Mouse (Mus musculus): ENCODE measurements at regions not wholly inside any gene's neighbourhood (a gene's known extent, or its start where the extent isn't known, plus 50 kb on each side); places are given as distances from the start of the nearest gene placed in this dataset.

- no peak for DNase-seq
Observed at GRCm38 (mm10) chr14:102142720-102143119, 413.0 kb downstream of the Lmo7 start.

DNA sequence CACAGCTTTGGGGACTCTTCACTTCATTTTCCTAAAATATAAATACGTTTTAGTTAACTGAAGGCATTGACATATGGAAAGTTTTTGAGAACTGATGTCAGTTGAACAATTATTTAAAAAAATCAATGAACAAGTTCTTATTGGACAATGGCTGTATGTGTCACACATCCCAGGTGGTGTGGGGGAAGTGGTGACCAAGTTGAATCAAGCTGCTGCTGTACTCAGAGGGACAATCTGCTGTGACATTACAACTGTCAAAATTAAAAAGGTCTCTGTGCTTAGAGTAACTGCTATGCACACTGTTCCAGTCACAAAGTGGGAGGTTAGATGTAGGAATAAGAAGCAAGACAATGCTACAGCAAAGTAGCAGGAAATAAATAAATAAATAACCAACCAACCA is 409.2 kb downstream of the Lmo7 start:
- DNase-seq = no peak

- peak; percentile 24 to 28 for DNase-seq
Observed at GRCm38 (mm10) chr14:102118166-102118565, 388.4 kb downstream of the Lmo7 start.

DNA sequence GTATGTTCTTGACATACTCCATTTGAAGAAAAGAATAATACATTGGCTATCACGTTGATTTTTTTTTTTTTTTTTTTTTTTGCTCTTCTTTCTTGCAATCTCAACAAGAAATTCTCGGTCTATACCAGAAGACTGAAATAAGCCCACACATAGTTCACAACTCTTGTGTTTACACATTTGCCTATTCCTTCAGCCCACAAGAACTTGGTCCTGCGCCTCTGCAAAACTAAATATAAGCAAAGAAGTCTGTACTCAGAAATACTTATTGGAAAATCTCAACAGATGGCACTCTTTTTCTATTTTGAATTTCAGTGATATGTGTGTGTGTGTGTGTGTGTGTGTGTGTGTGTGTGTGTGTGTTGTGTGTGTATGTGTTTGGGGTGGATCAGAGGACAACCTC is 376.4 kb downstream of the Lmo7 start:
- DNase-seq = no peak

DNA sequence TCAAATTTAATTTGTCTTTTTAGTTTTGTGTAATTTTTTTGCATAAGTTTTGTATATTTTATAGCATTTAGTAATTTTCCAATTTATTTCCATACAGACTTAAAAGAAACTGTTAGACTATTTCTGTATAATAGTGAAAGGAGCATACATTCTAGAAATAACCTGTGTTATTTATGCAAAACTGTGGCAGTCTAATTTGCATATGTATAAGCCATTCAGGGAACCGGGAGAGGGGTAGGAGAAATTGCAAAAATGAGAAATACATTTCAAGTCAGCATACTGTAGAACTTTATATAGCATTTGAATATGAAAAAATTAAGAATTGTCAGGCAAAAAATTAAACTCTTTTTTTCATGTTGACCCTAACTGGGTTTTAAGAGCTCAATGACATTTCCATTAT is 364.3 kb downstream of the Lmo7 start:
- DNase-seq = no peak

DNA sequence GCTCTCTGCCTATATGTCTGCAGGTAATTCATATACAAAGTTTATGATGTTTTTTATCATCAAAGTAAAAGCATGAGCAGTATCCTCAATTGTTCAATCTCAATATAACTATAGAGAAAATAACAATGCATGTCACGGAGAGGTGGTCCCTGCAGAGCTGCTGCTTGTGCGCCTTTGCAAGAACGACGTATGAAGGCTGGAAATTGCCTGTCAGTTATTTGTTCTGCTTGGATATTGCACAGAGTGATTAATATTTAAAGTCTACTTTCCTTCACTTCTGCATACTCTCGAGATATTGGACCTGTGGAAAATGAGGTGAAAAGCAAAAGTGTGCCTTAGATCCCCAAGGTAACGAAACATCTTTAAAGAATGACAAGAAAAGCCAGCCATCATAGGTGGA is 362.8 kb downstream of the Lmo7 start:
- no peak for DNase-seq

GRCm38 (mm10) chr14:102048932-102049331 is 319.2 kb downstream of the Lmo7 start:
- no peak for DNase-seq

DNA sequence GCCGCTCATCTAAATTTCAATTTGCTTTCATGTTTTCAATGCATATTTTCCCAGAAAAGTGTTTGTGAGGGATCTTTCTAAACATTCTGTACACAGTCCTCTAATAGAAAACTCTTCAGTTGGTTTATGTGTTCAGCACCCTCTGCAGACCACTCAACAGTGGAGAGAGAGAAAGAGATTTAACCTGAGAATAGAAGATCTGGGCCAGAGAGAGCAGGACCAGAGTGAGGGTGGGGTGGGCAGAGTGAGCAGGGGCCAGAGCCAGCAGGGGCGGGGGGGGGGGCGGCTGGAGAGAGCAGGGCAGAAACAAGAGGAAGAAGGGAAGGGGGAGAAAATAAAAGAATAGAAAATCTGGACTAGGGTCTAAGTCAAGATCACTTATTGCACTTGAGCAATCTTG is 318.7 kb downstream of the Lmo7 start:
- DNase-seq = no peak

DNA sequence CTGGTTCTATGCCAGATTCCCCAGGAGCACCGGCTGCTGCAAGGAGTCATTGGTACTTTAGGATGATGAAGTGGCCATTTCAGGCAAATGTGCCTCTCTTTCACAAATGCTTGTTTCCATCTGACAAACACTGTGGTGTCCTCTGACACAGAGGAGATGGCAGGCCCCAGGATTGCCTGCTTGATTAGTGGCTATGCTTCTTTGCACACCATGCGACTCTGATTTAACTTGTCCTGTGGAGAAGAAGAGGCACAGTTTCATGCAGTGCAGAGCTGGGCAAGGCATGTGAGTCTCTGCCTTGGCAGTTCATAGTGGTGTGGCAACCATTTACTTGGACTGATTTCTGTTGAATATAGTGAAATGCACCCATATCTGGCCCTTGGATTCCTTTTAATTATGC is 308.4 kb downstream of the Lmo7 start:
- DNase-seq = no peak

GRCm38 (mm10) chr14:102037487-102037886 is 307.7 kb downstream of the Lmo7 start:
- DNase-seq = no peak

DNA sequence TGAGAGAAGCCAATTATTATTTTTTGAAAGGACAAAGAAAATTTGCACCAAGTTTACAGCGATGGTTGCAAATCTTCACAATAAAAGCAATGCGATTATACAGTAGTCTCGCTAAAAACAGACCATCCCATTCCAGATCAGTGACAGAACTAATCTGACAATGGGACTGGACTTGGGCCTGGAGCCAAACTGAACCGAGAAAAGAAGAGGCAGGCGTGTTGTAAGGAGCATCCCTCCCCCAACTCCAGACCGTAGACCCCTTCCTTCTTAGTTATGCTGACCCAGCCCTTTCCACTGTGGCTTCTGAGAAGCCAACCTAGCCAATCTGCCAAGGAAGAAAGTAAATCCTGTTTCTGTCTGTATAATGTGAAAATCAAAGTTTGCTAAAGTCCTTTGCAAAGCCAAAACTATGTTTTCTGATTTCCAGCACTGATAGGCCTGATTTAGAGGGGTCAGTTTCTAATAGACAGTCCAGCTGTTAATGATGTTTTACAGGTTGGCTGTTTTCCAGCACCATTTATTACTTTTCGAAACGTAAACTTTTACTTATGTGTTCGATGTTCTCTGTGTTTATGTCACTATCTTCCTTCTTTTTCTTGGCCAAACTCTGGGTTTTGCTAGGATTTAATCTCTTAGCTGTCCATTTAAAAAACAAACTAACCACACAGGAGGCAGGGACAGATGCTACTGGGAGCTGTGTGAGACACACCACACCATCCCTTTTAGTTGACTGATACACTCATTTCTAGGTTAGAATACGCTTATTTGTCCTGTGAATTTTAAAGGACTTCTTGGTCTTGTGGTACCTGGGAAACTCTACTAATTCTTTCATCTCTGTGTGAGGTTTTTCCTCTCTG is 301.5 kb downstream of the Lmo7 start:
- DNase-seq = no peak

GRCm38 (mm10) chr14:102024646-102025045 is 294.9 kb downstream of the Lmo7 start:
- DNase-seq = no peak

DNA sequence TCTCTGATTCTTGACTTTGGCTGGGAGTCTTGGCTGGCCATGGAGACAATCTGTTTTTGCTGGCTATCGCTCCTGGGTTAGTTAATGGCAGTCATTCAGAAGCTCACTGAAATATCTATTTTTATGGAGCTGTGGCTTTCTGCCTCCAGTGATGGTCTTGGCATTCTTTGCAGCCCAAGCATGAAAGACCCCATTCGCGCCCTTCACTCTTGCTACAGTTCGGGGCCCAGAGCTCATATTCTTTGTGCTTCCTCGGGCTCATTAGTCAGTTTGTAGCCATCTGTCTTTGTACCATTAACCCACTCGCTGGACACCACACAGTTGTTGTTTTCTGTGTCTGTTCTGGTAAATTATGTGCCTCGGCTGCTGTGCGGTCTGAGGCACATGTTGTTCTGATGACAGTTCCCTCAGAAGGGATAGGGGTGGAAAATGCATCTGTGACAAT is 290.4 kb downstream of the Lmo7 start:
- peak; percentile 69 to 75 for DNase-seq

DNA sequence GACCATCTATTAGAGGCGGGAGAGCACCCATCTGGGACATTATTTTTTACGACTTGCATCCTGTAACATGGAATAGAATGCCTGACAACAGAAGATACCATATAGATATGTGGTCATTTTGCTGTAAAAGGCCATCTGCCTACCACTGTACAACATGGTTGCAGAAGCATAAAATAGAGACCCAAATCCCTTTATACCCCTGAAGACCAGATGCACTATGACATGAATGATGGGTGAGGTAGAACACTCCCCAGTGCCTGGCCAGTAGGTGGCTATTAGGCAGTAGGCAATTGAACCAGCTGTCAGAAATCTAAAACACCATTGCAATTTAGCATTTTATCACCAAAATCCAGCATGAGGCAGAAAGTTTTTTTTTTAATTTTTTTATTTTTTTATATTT is 289.6 kb downstream of the Lmo7 start:
- no peak for DNase-seq

GRCm38 (mm10) chr14:102016572-102016971 is 286.8 kb downstream of the Lmo7 start:
- DNase-seq = peak in 1 of 2 experiments; percentile 26

DNA sequence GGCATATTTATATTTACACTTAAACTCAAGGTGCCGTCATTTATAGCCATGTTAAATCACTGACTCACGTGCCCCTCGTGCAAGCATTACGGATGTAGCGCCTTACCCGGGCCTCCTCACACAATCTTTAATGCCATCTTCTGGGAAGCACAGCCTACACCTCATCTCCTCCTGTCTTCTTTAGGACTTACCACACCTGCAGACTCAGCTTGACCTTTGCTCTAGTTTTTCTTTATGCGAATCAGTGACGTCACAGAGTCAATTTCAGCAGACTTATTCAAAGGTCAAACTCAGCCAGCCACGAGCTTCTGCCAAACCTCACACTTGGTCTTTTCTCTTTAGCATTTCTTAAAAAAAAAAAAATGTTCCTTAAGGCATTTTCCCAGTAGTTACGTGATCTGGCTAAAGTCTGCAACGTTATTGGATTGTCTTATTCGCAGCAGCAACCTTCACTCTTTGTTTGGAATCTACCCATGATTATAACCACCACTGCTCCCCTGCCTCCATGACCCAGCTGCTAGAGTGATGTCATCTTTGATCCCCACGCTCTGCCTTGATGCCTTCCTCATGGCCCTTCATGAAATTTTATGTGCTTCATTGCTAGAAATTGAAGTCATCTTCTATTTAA is 285.3 kb downstream of the Lmo7 start:
- no peak for DNase-seq

DNA sequence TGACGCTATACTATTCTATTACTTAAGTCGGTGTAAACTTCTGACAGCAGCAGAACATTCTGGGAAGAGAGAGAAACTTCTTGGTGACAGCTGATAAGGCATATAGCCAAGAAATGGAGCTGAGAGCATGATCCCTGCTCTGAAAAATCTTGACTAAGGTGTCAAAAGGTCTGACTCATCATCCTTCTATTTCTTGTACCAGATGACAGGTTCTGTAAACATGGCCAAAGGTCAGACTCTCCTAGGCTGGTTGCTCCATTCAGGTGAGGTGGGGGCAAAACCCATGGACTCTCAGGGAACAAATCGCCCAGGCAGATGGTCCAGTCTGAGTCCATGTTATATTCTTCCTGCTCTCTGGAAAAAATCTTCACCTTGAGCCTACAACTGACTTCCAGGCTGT is 283.5 kb downstream of the Lmo7 start:
- no peak for DNase-seq

- no peak for DNase-seq
Observed at GRCm38 (mm10) chr14:101997535-101997934, 267.8 kb downstream of the Lmo7 start.

DNA sequence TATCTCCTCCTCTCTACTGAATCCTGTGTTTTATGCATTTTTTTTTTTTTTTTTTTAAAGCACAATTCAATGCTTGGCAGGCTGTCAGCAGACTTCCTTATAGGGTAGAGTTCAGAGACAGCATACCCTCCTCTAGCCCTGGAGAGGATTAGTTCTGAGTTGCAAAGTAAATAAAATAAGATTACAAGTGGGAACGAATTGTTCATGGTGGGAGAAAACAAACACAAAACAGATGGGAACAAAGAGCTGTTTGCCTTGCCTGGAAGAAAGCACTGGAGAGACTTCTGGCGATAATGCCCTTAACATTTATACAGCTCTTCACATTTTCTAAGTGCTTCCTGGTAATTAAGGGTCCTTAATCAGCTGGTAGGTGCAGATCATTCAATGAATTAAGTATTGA is 254.6 kb downstream of the Lmo7 start:
- no peak for DNase-seq
